Mouse (Mus musculus): Measurements from ENCODE around the gene Dnah7a. TPM values are rescaled to one million over a fixed set of nuclear protein-coding genes. Genes with fewer than 3 reads are reported as not detected.
"Not testable (repeated sequence)": the region's sequence is repeated elsewhere in the genome, so short reads cannot be mapped to it uniquely, and the experiment has no call there.

Gene Dnah7a
- polyA plus RNA-seq, 1 experiment from 2014 or later, result not detected

DNA sequence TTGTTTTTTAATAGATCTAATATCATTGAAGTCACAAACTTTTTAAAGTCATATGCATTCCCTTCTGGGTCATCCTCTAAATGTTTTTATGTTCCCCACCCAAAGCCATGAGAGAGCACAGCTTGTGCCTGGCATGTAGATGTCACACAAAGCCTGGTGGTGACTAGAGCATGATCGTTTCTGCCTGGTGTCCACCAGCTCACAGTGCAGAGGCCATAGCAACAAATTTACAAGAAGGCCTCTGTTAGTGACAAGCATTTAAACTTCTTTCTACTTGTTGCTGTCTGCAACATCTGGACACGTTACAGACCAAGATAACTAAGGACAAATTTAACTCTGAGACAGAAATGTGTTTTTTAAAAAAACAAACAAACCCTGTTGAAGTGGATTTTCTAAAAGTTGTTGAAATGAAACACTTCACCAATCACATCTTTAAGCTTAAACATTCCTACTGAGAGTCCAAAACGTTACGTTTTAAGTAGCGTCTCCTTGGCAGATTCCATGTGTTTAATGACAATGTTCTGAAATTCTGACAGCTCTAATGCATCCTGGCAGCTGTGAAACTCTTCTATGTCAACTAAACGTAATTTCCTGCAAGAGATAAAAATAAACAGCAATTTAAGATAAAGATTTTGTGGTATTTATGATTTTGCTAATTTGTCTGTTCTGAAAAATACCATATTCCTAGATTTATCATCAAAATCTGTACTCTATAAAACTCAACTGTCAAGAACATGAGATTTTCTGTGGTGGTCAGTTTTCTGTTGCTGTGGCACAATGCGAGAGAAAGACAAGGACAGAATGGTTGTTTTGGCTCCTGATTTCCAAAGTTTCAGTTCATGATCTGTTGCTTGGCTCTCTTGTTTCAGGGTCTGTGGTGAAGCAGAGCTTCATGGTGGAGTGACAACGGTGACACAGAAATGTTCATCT, 66.5 kb downstream of the Dnah7a start:
- Histone ChIP-seq H3K36me3 (no peaks in the 10 kb centered on the region), H3K27ac (no peak overlapping the region), H3K4me1 (replicated peaks) (no peaks in the 10 kb centered on the region), H3K4me2 (no peak overlapping the region), H3K4me3 (replicated peaks) (no peak overlapping the region), H3K9me3 (replicated peaks) (no peaks in the 10 kb centered on the region), H3K9ac (no peak overlapping the region), H3K27me3 (no peaks in the 10 kb centered on the region)
- ATAC-seq (ENCODE audit: low read depth) (no peak), DNase-seq (no peak)
- 47% methylated on average over 8 of the region's 8 CpGs for WGBS (ENCODE audit: insufficient replicate concordance)

DNA sequence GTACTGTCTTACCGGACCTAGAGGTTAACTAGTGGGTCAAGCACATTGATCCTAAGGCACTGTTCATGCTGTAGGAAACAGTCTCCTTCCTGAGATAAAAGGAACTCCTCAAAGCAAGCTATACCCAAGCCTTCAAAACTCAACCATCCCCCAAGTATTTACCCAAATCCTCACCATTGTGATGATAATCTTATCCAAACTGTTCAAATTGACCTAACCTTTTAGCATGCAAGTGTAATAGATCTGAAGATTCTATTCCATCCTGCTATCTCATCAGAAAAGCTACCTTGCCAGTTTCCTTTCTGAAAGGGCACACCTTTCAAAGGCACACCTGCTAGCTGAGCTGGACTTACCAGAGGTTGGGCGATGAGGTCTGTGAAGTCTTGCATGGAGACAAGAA, 70.9 kb downstream of the Dnah7a start:
- not testable (repeated sequence) for H3K9me3 ChIP-seq (replicated peaks); DNase-seq; H3K9ac ChIP-seq; H3K27me3 ChIP-seq; H3K4me1 ChIP-seq (replicated peaks); H3K27ac ChIP-seq; H3K4me2 ChIP-seq; ATAC-seq (ENCODE audit: low read depth); H3K4me3 ChIP-seq (replicated peaks); H3K36me3 ChIP-seq
- 39% methylated on average over 2 of the region's 2 CpGs for WGBS (ENCODE audit: insufficient replicate concordance)

GRCm38 (mm10) chr1:53632040-53632439, 74.5 kb downstream of the Dnah7a start:
- H3K36me3 ChIP-seq; H3K4me3 ChIP-seq (replicated peaks); H3K4me2 ChIP-seq; H3K27me3 ChIP-seq; H3K9ac ChIP-seq; H3K4me1 ChIP-seq (replicated peaks); ATAC-seq (ENCODE audit: low read depth); H3K9me3 ChIP-seq (replicated peaks); DNase-seq; H3K27ac ChIP-seq: not testable (repeated sequence)

DNA sequence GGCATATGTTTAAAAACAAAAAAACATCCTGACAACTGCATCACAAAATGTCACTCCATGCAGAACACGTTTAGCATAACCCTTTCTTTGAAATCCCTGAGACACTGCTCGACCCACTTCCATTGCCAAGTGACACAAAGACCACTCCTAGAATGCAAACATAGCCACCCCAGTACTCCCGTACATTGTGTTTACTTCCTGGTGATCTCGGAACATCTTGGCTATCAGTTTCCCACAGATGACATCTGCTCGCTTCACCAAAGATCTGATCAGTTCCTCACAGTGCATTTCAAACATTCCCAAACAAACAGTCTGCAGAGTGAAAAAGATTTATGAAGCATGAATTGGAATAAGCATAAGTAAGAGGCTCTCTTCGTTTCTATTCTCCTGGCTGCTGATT, 76.6 kb downstream of the Dnah7a start:
- H3K27me3 ChIP-seq, result no peaks in the 10 kb centered on the region
- H3K27ac ChIP-seq, result no peak overlapping the region
- 16% methylated on average over 6 of the region's 6 CpGs for WGBS (ENCODE audit: insufficient replicate concordance)
- H3K9ac ChIP-seq, result no peak overlapping the region
- H3K4me2 ChIP-seq, result no peak overlapping the region
- H3K9me3 ChIP-seq (replicated peaks), result no peaks in the 10 kb centered on the region
- ATAC-seq (ENCODE audit: low read depth) (no peak), DNase-seq (no peak)
- H3K4me3 ChIP-seq (replicated peaks), result no peak overlapping the region
- no peaks in the 10 kb centered on the region for H3K4me1 ChIP-seq (replicated peaks)
- H3K36me3 ChIP-seq, result no peaks in the 10 kb centered on the region

DNA sequence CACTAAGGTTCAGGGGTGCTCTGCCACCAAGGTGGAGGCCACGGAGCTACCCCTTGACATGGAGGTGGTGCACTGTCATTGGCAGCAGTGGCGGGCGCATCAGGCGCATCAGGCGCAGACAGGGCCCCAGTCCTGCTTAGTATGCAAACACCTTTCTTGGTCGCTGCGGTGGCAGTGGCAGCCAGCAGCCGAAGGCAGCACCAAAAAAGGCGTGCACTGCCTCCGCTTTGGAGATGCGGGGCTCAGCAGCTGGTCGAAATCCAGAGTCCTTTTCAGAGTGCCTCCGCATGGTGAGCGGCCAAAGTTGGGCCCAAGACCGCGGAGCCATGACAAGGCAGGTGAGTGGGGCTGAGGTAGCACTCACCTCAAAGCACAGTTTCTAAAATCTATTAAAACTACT, 93.1 kb downstream of the Dnah7a start:
- 76% methylated on average over 16 of the region's 16 CpGs for WGBS (ENCODE audit: insufficient replicate concordance)
- Histone ChIP-seq H3K27me3 (no peaks in the 10 kb centered on the region), H3K9me3 (replicated peaks) (peaks cover 5% of the 10 kb centered on the region; the same call in 1 of the 2 replicates), H3K27ac (no peak overlapping the region), H3K4me2 (no peak overlapping the region), H3K4me1 (replicated peaks) (no peaks in the 10 kb centered on the region), H3K9ac (no peak overlapping the region), H3K36me3 (no peaks in the 10 kb centered on the region), H3K4me3 (replicated peaks) (no peak overlapping the region)
- ATAC-seq (ENCODE audit: low read depth) (no peak), DNase-seq (no peak)

GRCm38 (mm10) chr1:53581326-53581725, 125.3 kb downstream of the Dnah7a start:
- not testable (repeated sequence) for H3K36me3 ChIP-seq; H3K4me1 ChIP-seq (replicated peaks); H3K27me3 ChIP-seq; ATAC-seq (ENCODE audit: low read depth); DNase-seq; H3K4me2 ChIP-seq; H3K9me3 ChIP-seq (replicated peaks); H3K4me3 ChIP-seq (replicated peaks); H3K27ac ChIP-seq; H3K9ac ChIP-seq
- WGBS (ENCODE audit: insufficient replicate concordance), result 41% methylated on average over 1 of the region's 1 CpGs

DNA sequence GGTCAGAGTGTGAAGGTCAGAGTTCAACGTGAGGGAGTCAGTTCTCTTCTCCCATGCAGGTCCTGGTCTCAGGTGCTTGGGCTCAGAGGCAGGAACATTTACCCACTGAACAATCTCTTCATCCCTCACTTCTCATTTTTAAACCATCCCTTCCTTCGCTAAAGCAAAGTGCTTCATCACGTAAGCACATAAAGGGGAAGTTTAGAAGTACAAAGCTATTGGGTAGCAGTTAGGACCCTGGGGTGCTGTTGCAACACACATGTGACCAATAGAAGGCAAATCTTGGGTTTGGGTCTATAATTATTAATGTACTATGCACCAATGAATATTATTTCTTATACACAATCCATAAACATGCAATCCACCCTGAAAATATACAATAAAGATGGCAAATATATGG, 148.7 kb downstream of the Dnah7a start:
- not testable (repeated sequence) for ATAC-seq (ENCODE audit: low read depth); H3K4me3 ChIP-seq (replicated peaks); H3K4me2 ChIP-seq; H3K9ac ChIP-seq; H3K9me3 ChIP-seq (replicated peaks); H3K4me1 ChIP-seq (replicated peaks); DNase-seq; H3K27ac ChIP-seq; H3K27me3 ChIP-seq; H3K36me3 ChIP-seq
- WGBS (ENCODE audit: insufficient replicate concordance), result 37% methylated on average over 3 of the region's 3 CpGs

DNA sequence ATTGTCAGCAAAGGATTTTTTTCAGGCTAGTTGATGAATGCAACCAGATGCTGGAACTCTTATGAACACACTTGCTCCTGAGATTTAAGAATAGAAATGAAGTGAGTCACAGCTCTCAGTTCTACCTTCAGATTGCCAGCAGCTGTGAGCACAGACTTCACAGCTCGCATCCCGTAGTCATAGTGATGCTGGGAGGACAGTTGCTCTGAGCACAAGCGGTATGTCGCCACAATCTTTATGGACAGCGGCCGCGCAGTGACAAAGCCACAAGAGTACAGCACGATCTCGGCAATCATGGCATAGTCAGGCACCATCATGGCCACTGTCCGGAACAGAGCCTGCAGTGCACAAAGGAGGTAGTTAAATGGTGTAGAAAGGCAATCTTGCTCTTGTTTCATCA, 159.6 kb downstream of the Dnah7a start:
- 82% methylated on average over 10 of the region's 10 CpGs for WGBS (ENCODE audit: insufficient replicate concordance)
- not testable (repeated sequence) for DNase-seq; H3K27me3 ChIP-seq; ATAC-seq (ENCODE audit: low read depth); H3K4me1 ChIP-seq (replicated peaks); H3K36me3 ChIP-seq; H3K4me3 ChIP-seq (replicated peaks); H3K9ac ChIP-seq; H3K27ac ChIP-seq; H3K9me3 ChIP-seq (replicated peaks); H3K4me2 ChIP-seq

- not testable (repeated sequence) for ATAC-seq (ENCODE audit: low read depth); H3K4me2 ChIP-seq; H3K4me1 ChIP-seq (replicated peaks); H3K27ac ChIP-seq; H3K9ac ChIP-seq; H3K36me3 ChIP-seq; DNase-seq; H3K9me3 ChIP-seq (replicated peaks); H3K4me3 ChIP-seq (replicated peaks); H3K27me3 ChIP-seq
- 39% methylated on average over 2 of the region's 2 CpGs for WGBS (ENCODE audit: insufficient replicate concordance)
These were observed 168.2 kb downstream of the Dnah7a start for GRCm38 (mm10) chr1:53538356-53538755.

DNA sequence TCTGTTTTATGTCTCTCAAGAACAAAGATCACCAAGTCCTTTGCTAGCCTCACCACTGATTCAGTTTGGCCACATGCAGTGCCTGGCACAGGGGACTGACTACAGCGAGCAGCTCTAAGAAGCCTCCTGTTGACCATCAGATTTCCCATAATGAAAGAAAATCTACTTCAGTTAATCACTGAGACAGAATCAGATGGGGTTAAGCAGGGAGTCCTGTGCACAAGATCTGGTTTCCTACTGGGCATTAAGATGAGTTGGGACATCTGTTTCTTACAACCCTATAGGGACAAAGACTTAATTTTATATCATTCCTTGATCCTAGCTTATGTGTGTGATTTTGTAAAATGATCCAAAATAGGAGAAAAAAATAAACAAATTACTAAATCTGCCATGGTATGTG, 171.8 kb downstream of the Dnah7a start:
- H3K4me1 ChIP-seq (replicated peaks); H3K9ac ChIP-seq; H3K9me3 ChIP-seq (replicated peaks); H3K27me3 ChIP-seq; H3K4me3 ChIP-seq (replicated peaks); DNase-seq; H3K4me2 ChIP-seq; ATAC-seq (ENCODE audit: low read depth); H3K27ac ChIP-seq; H3K36me3 ChIP-seq: not testable (repeated sequence)
- WGBS (ENCODE audit: insufficient replicate concordance), result 84% methylated on average over 1 of the region's 1 CpGs

DNA sequence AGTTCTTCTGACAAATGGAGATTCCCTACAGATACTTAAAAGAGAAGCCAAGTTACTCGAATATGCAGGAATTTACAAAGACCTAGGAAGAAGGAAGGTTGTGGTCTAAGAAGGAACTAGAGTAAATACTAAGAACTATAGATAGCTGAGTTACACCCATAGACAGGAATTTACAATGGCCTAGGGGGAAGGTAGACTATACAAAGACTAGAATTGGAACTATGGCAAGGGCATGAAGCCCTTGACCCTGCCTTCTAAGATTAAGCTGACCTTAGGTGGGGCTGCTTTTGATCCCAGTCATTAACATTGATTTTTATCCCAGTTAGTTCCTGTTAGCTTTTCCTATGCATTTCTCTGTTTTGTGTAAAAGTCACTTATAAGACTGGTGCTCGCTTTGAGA, 180.6 kb downstream of the Dnah7a start:
- not testable (repeated sequence) for H3K9ac ChIP-seq; ATAC-seq (ENCODE audit: low read depth)

GRCm38 (mm10) chr1:53473699-53474098, 232.9 kb downstream of the Dnah7a start:
- H3K27ac ChIP-seq, result no peak overlapping the region
- H3K9ac ChIP-seq, result no peak overlapping the region
- no peak overlapping the region for H3K4me3 ChIP-seq (replicated peaks)
- no peaks in the 10 kb centered on the region for H3K4me1 ChIP-seq (replicated peaks)
- DNase-seq, result no peak
- ATAC-seq (ENCODE audit: low read depth), result no peak
- no peaks in the 10 kb centered on the region for H3K9me3 ChIP-seq (replicated peaks)
- 41% methylated on average over 4 of the region's 4 CpGs for WGBS (ENCODE audit: insufficient replicate concordance)
- no peak overlapping the region for H3K4me2 ChIP-seq
- H3K27me3 ChIP-seq, result no peaks in the 10 kb centered on the region
- no peaks in the 10 kb centered on the region for H3K36me3 ChIP-seq

More for the DNA sequence above, 180.6 kb downstream of the Dnah7a start:
- H3K4me2 ChIP-seq; H3K9me3 ChIP-seq (replicated peaks); H3K4me1 ChIP-seq (replicated peaks); H3K4me3 ChIP-seq (replicated peaks); H3K27ac ChIP-seq; H3K36me3 ChIP-seq; DNase-seq; H3K27me3 ChIP-seq: not testable (repeated sequence)
- WGBS (ENCODE audit: insufficient replicate concordance), result 39% methylated on average over 2 of the region's 2 CpGs
